Mouse (Mus musculus) liver, embryonic 12.5 days (tissue): Measurements from ENCODE around the gene Nthl1. TPM values are rescaled to one million over a fixed set of nuclear protein-coding genes. Genes with fewer than 3 reads are reported as not detected.
"Not testable (repeated sequence)": the region's sequence is repeated elsewhere in the genome, so short reads cannot be mapped to it uniquely, and the experiment has no call there.

Experiments used
- ATAC-seq: fragments of 200-750 bp; cut with Nextera tagmentation; 2 replicates; pipeline ENCODE4 v1.8.0; 2017; ENCODE audit warnings: moderate number of reproducible peaks, mild to moderate bottlenecking, moderate library complexity
- H3K27ac ChIP-seq: fragments of 300-500 bp; sonication (generic); 2 replicates; pipeline ENCODE4 v1.5.1; 2016; ENCODE audit warnings: mild to moderate bottlenecking
- H3K27me3 ChIP-seq: fragments of 300-500 bp; sonication (generic); replicated peaks from 2 replicates; pipeline ENCODE4 v1.6.1; 2016; ENCODE audit warnings: mild to moderate bottlenecking, moderate library complexity
- H3K36me3 ChIP-seq: fragments of 300-500 bp; sonication (generic); 2 replicates; pipeline ENCODE4 v1.6.1; 2016; ENCODE audit warnings: mild to moderate bottlenecking, moderate library complexity
- H3K4me1 ChIP-seq: fragments of 300-500 bp; sonication (generic); 2 replicates; pipeline ENCODE4 v1.6.1; 2016
- H3K4me2 ChIP-seq: fragments of 300-500 bp; sonication (generic); 2 replicates; pipeline ENCODE4 v1.6.1; 2016; ENCODE audit warnings: mild to moderate bottlenecking, moderate library complexity
- H3K4me3 ChIP-seq: fragments of 300-500 bp; sonication (generic); 2 replicates; pipeline ENCODE4 v1.5.1; 2016; ENCODE audit warnings: mild to moderate bottlenecking, moderate library complexity
- H3K9ac ChIP-seq: fragments of 300-500 bp; sonication (generic); 2 replicates; pipeline ENCODE4 v1.6.1; 2016; ENCODE audit warnings: mild to moderate bottlenecking, moderate library complexity
- H3K9me3 ChIP-seq: fragments of 300-500 bp; sonication (generic); replicated peaks from 2 replicates; pipeline ENCODE4 v1.6.1; 2016; ENCODE audit warnings: mild to moderate bottlenecking, moderate library complexity
- WGBS: fragments of 180-500 bp; shearing (Covaris S2); methylation state at CpG from one replicate; pipeline ENCODE4 v1.1.7; 2016; ENCODE audit not compliant: insufficient replicate concordance; 5-methylcytosine and 5-hydroxymethylcytosine counted together
- polyA plus RNA-seq: library from polyadenylated mRNA; unstranded; fragments of >200 nt; fragmentation: Nextera tagmentation; extraction: Ambion mirVana; gene quantifications from 2 replicates; pipeline ENCODE4 v1.2.1, GENCODE M21; 2016

The Nthl1 gene
- polyA plus RNA-seq, 1 experiment from 2014 or later = 12.4 TPM

- H3K4me3 ChIP-seq = peak overlapping the region; percentile 22
- H3K36me3 ChIP-seq = no peaks in the 10 kb centered on the region
- 4% methylated on average over 19 of the region's 19 CpGs for WGBS
- peak overlapping the region; percentile 55 for H3K4me2 ChIP-seq
- no peaks in the 10 kb centered on the region for H3K9me3 ChIP-seq
- peak overlapping the region; percentile 9; the same call in 1 of the 2 replicates for H3K9ac ChIP-seq
- H3K27me3 ChIP-seq = peaks cover 82% of the 10 kb centered on the region
- ATAC-seq = peak; percentile 47; the same call in 1 of the 2 replicates
- no peak overlapping the region for H3K27ac ChIP-seq
- peaks cover 26% of the 10 kb centered on the region for H3K4me1 ChIP-seq
These were observed 21.7 kb downstream of the Nthl1 start for GRCm38 (mm10) chr17:24653967-24654710.

- peaks cover 19% of the 10 kb centered on the region for H3K4me1 ChIP-seq
- H3K9me3 ChIP-seq = no peaks in the 10 kb centered on the region
- H3K4me2 ChIP-seq = no peak overlapping the region
- H3K27ac ChIP-seq = no peak overlapping the region
- WGBS = 57% methylated on average over 4 of the region's 4 CpGs
- H3K27me3 ChIP-seq = peaks cover 82% of the 10 kb centered on the region
- H3K9ac ChIP-seq = no peak overlapping the region
- no peak for ATAC-seq
- H3K36me3 ChIP-seq = no peaks in the 10 kb centered on the region
- H3K4me3 ChIP-seq = no peak overlapping the region
These were observed 22.5 kb downstream of the Nthl1 start for GRCm38 (mm10) chr17:24654969-24655368.

GRCm38 (mm10) chr17:24658017-24658758 is 25.7 kb downstream of the Nthl1 start, which contains the start of gene Npw:
Gene Npw, minus strand, starts transcription at chr17:24658457.
- Histone ChIP-seq H3K36me3 (no peaks in the 10 kb centered on the region), H3K4me3 (peak within 1 kb of the TSS; percentile 47), H3K9me3 (no peaks in the 10 kb centered on the region), H3K4me1 (peaks cover 11% of the 10 kb centered on the region), H3K27me3 (peaks cover 76% of the 10 kb centered on the region), H3K9ac (peak within 1 kb of the TSS; percentile 54), H3K4me2 (peak within 1 kb of the TSS; percentile 70), H3K27ac (no peak within 1 kb of the TSS)
- WGBS = 3% methylated on average over 45 of the region's 47 CpGs
- ATAC-seq = peak; percentile 58

GRCm38 (mm10) chr17:24667011-24667410 is 34.5 kb downstream of the Nthl1 start:
- not testable (repeated sequence) for H3K4me3 ChIP-seq, ATAC-seq, H3K9me3 ChIP-seq, H3K27ac ChIP-seq, H3K4me2 ChIP-seq, H3K36me3 ChIP-seq, H3K9ac ChIP-seq
- 53% methylated on average over 7 of the region's 7 CpGs for WGBS
- Histone ChIP-seq H3K27me3 (peaks cover 14% of the 10 kb centered on the region), H3K4me1 (peaks cover 28% of the 10 kb centered on the region)

GRCm38 (mm10) chr17:24667416-24667815 is 34.9 kb downstream of the Nthl1 start:
- H3K4me2 ChIP-seq = no peak overlapping the region
- H3K4me3 ChIP-seq = no peak overlapping the region
- no peak overlapping the region for H3K9ac ChIP-seq
- no peaks in the 10 kb centered on the region for H3K9me3 ChIP-seq
- H3K36me3 ChIP-seq = no peaks in the 10 kb centered on the region
- peaks cover 10% of the 10 kb centered on the region; the same call in 1 of the 2 replicates for H3K27me3 ChIP-seq
- ATAC-seq = no peak
- H3K4me1 ChIP-seq = peaks cover 32% of the 10 kb centered on the region
- 30% methylated on average over 6 of the region's 6 CpGs for WGBS
- no peak overlapping the region for H3K27ac ChIP-seq

GRCm38 (mm10) chr17:24669214-24669544 is 36.7 kb downstream of the Nthl1 start:
- ATAC-seq = peak; percentile 21; the same call in 1 of the 2 replicates
- whole genome bisulfite sequencing = 4% methylated on average over 15 of the region's 15 CpGs

GRCm38 (mm10) chr17:24669545-24670245 is 37.2 kb downstream of the Nthl1 start, which contains the start of gene Zfp598:
Gene Zfp598, plus strand, starts transcription at chr17:24669687.
- Histone ChIP-seq H3K27me3 (no peaks in the 10 kb centered on the region), H3K9me3 (no peaks in the 10 kb centered on the region), H3K4me3 (peak within 1 kb of the TSS; percentile 88), H3K36me3 (peaks cover 15% of the 10 kb centered on the region), H3K9ac (peak within 1 kb of the TSS; percentile 95), H3K27ac (peak within 1 kb of the TSS; percentile 90), H3K4me1 (peaks cover 55% of the 10 kb centered on the region), H3K4me2 (peak within 1 kb of the TSS; percentile 90)
- under 1% methylated on average over 63 of the region's 80 CpGs for WGBS
- ATAC-seq = peak; percentile 99

More at GRCm38 (mm10) chr17:24669214-24669544, 36.7 kb downstream of the Nthl1 start:
- not testable (repeated sequence) for H3K27me3 ChIP-seq, H3K9me3 ChIP-seq
- H3K4me1 ChIP-seq = peaks cover 49% of the 10 kb centered on the region
- H3K4me2 ChIP-seq = peak overlapping the region; percentile 90
- H3K9ac ChIP-seq = peak overlapping the region; percentile 95
- peak overlapping the region; percentile 90 for H3K27ac ChIP-seq
- H3K4me3 ChIP-seq = peak overlapping the region; percentile 88
- H3K36me3 ChIP-seq = peaks cover 15% of the 10 kb centered on the region

- Histone ChIP-seq H3K27me3 (no peaks in the 10 kb centered on the region), H3K4me3 (peak overlapping the region; percentile 88), H3K9me3 (no peaks in the 10 kb centered on the region), H3K36me3 (peaks cover 15% of the 10 kb centered on the region), H3K9ac (peak overlapping the region; percentile 95), H3K4me1 (peaks cover 58% of the 10 kb centered on the region), H3K4me2 (peak overlapping the region; percentile 90), H3K27ac (peak overlapping the region; percentile 90)
- WGBS = 8% methylated on average over 8 of the region's 8 CpGs
- ATAC-seq = no peak
These were observed 37.9 kb downstream of the Nthl1 start for GRCm38 (mm10) chr17:24670246-24670844.

- no peak for ATAC-seq
- Histone ChIP-seq H3K36me3 (peaks cover 17% of the 10 kb centered on the region), H3K9me3 (no peaks in the 10 kb centered on the region), H3K27me3 (no peaks in the 10 kb centered on the region), H3K9ac (peak overlapping the region; percentile 42; the same call in 1 of the 2 replicates), H3K4me3 (peak overlapping the region; percentile 88), H3K4me1 (peaks cover 68% of the 10 kb centered on the region), H3K4me2 (peak overlapping the region; percentile 90), H3K27ac (peak overlapping the region; percentile 64; the same call in 1 of the 2 replicates)
- 51% methylated on average over 5 of the region's 5 CpGs for WGBS
These were observed 38.9 kb downstream of the Nthl1 start for GRCm38 (mm10) chr17:24671346-24671745.

- Histone ChIP-seq H3K27me3 (no peaks in the 10 kb centered on the region), H3K4me3 (peak overlapping the region; percentile 88; the same call in 1 of the 2 replicates), H3K9ac (peak overlapping the region; percentile 42), H3K4me2 (peak overlapping the region; percentile 90), H3K4me1 (peaks cover 74% of the 10 kb centered on the region), H3K9me3 (no peaks in the 10 kb centered on the region), H3K36me3 (peaks cover 25% of the 10 kb centered on the region), H3K27ac (peak overlapping the region; percentile 64)
- no peak for ATAC-seq
- 13% methylated on average over 5 of the region's 5 CpGs for WGBS
These were observed 39.7 kb downstream of the Nthl1 start for GRCm38 (mm10) chr17:24672141-24672540.

- Histone ChIP-seq H3K9me3 (no peaks in the 10 kb centered on the region), H3K4me2 (no peak overlapping the region), H3K27me3 (no peaks in the 10 kb centered on the region), H3K4me1 (peaks cover 73% of the 10 kb centered on the region), H3K4me3 (no peak overlapping the region), H3K9ac (no peak overlapping the region), H3K27ac (peak overlapping the region; percentile 2; the same call in 1 of the 2 replicates), H3K36me3 (peaks cover 46% of the 10 kb centered on the region)
- 66% methylated on average over 7 of the region's 7 CpGs for WGBS
- ATAC-seq = no peak
These were observed 41.8 kb downstream of the Nthl1 start for GRCm38 (mm10) chr17:24674277-24674676.
